Mouse (Mus musculus): ENCODE data around the gene Atoh7.
"Not testable (repeated sequence)": the region's sequence is repeated elsewhere in the genome, so short reads cannot be mapped to it uniquely, and the experiment has no call there.

Gene Atoh7

DNA sequence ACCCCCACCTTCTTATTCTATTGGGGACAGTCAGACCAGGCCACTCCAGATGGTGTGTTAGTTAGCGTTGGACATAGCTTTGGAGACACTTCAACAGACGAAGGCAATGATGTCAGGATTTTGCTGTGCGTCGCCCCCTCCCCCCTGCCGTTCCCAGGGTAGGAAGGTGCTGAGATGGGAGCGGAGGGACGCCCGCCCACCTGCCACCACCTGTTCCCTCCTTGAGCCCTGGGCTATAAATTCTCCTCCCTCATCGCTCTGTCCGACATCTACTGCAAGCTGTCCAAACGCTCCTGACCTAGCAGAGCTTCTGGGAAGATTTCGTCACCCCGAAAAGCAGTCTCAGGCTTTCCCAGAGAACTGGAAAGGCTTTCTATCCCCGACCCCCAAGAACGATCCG is at the start of gene Atoh7:
Gene Atoh7, plus strand, starts transcription at position 131 of the 400 bp plus-strand sequence.
- no peak for DNase-seq

DNA sequence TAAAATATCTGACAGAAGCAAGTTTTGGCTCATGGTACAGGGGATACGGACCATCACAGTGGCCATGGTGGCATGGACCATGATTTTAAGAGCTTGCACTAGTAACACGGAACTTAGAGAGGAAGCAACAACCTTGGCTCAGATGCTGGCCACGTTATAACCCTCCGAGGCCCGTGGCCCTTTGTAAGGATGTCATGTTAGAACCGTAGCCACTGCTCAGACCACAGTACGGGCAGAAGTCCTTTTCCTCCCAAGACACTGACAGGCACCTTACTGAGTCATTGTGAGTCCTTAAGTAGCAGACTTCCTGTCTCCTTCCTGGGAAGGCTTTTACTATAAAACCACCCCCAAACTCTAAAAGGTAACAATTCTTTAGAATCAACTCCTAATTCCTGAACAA is 48.2 kb upstream of the Atoh7 start:
- DNase-seq: no peak

- DNase-seq: no peak
Measured at GRCm38 (mm10) chr10:63052011-63052410, 47.4 kb upstream of the Atoh7 start.

DNA sequence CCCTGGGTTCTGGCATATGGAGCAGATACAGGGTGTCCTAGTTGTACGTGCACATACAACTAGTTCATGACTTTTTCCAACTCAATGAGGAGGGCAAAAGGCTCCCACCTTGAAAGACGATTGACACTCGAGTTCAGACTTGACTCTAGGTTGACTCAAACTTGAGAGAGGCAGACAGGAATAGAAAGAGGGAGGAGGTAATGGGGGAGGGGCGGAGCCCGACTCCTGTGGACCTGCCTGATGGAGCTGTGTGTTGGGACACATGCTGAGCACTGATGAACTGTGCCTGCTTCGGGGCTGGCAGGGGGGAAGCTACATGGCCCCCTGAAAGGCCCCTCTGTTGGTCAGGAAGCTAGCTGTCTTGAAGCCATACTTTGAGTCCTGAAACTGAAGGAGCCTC is 46.4 kb upstream of the Atoh7 start:
- no peak for DNase-seq

DNA sequence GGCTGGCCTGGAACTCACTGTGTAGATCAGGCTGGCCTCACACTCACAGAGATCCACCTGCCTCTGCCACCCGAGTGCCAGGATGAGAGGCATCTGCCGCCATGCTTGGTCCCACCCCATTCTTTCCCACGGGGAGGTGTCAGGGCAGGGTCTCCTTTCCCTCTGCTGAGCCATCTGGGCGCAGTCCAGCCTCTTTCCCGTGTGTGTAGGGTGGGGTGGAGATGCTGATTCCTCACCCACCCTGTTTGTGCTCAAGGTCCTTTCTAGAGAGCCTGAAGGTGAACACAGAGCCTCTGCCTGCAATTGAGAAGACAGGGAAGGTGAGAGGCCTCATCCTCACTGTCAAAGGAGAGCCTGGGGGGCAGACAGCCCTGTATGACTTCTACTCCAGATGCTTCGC is 45.4 kb upstream of the Atoh7 start:
- not testable (repeated sequence) for DNase-seq

DNA sequence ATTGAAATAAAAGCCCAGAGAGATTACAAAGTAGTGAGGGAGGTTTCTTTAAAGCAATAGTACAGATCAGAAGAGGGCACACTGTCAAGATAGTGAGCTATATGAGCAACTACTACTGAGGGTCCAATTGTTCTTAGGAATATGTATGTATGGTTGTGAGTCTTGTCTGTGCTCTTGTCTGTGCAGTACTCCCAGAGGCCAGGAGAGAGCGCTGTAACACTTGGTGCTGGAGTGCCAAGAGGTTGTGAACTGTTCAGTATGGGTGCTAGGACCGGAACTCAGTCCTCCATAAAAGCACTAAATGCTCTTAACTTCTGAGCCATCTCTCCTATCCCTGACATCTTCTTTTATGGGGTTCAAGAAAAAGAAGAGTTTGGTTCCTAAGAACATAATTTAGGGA is 44.9 kb upstream of the Atoh7 start:
- DNase-seq: peak; percentile 25 to 32

- no peak for DNase-seq
Measured at GRCm38 (mm10) chr10:63056966-63057750, 42.3 kb upstream of the Atoh7 start.

- no peak for DNase-seq
Measured at GRCm38 (mm10) chr10:63059862-63060261, 39.6 kb upstream of the Atoh7 start, which contains the start of gene Pbld1. Pbld1 (plus strand) TSS chr10:63060162.

DNA sequence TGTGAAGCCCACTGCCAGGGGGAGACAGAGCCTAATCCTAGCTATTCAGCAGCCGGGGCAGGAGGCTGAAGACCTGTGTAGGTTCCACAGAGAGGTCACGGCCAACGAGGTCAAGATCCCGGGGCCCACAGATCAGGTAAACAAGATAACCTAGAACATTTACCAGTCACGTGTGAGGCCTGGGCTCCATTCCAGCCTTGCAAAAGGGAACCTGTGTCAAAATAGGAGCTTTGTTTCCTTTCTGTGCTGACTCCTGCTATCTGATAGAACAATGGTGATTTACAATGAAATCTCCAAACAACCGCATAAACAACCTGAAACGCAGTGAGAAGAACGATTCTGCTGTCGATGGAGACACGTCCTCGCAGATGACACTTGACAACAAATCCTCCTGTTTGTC is 39.0 kb upstream of the Atoh7 start:
- no peak for DNase-seq

DNA sequence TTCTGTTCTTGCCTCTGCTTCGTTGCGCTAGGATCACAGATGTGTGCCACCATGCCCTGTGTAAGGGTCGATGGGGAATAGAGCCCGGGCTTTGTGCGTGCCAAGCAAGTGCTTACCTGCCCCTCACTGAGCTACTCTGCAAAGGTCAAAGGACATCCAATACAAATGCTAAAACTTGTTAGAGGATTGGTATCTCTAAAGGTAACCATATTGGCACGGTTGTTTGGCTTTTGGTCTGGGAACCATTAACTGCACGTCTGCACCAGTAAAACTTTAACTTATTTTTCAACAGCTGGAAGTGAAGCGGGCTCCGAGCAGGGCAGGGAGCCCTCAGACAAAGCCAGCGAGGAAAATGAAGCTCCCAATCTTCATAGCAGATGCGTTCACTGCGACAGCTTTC is 38.2 kb upstream of the Atoh7 start:
- DNase-seq: no peak

DNA sequence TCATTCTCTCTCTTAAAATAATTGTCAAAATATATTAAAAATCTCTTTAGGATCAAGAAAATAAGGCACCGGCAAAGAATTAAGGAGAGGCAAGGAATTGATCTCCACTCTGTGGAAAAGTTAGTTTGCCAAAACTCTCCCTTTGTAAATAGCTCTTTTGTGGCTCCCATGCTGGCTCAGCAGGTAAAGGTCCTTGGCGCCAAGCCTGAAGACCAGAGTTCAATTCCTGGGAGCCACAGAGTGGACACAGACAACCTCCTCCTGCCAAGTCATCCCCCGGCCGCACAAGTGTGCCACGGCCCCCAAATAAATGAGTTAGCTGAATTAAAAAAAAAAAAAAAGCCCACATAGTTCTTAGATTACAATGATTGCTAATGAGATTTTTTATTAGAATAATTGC is 36.8 kb upstream of the Atoh7 start:
- no peak for DNase-seq

DNA sequence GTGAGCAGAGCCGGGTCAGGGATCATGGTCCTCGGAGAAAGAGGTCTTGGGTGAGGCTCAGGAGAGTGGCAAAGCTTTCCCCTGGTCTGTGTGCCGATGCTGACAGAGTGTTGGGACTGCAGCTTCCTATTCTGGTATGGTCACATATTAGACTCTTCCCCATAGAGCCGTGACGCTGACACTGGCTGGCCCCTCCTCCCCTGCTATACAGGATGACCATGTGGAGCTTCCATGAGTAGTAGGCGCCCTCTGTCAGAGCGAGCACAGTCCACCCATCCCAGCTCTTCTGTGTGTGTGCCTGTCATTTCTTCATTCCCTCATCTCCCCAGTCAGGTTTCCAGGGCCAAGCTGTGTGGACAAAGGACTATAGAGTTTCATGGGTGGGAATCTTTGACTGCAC is 36.1 kb upstream of the Atoh7 start:
- no peak for DNase-seq

DNA sequence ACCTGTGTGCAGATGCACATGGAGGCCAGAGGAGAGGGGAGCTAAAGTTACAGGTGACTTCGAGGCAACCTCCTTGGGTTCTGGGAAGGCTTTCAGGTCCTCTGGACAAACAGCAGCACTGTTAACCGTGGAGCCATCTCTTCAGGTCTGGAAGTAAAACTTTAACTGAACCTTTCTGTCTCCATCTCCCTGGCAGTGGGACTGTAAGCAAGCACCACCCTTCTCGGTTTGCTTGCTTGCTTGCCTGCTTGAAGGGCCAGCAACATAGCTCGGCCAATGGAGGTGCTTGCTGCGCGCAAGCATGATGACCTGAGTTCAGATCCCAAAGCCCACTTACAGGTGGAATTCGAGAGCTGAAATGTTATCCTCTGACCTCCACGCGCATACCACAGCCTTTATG is 34.9 kb upstream of the Atoh7 start:
- no peak for DNase-seq

- DNase-seq: peak in 1 of 2 experiments; percentile 5
Measured at GRCm38 (mm10) chr10:63065561-63065960, 33.9 kb upstream of the Atoh7 start.

DNA sequence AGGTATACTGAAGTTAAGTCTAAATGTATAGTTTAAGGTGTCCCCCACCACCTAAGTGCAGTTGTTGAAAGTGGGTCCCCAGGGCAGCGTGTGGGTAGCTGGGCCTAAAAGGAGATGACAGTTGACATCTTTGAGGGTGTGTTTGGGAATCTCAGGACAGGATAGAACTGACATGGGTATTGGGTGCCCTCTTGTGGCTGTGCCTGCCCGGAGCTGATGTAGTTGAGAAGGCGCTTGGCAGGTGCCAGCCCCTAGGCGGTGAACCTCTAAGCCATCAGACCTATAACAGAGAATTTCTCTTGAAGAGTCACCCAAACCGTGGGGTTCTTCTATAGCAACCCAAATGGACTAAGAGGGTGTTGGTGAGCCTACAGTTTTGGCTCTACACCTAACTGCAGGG is 33.5 kb upstream of the Atoh7 start:
- DNase-seq: peak; percentile 81 to 86

GRCm38 (mm10) chr10:63086304-63086703 is 13.1 kb upstream of the Atoh7 start:
- no peak for DNase-seq

- DNase-seq: peak; percentile 14 to 33
Measured at GRCm38 (mm10) chr10:63089103-63089757, 10.2 kb upstream of the Atoh7 start.

DNA sequence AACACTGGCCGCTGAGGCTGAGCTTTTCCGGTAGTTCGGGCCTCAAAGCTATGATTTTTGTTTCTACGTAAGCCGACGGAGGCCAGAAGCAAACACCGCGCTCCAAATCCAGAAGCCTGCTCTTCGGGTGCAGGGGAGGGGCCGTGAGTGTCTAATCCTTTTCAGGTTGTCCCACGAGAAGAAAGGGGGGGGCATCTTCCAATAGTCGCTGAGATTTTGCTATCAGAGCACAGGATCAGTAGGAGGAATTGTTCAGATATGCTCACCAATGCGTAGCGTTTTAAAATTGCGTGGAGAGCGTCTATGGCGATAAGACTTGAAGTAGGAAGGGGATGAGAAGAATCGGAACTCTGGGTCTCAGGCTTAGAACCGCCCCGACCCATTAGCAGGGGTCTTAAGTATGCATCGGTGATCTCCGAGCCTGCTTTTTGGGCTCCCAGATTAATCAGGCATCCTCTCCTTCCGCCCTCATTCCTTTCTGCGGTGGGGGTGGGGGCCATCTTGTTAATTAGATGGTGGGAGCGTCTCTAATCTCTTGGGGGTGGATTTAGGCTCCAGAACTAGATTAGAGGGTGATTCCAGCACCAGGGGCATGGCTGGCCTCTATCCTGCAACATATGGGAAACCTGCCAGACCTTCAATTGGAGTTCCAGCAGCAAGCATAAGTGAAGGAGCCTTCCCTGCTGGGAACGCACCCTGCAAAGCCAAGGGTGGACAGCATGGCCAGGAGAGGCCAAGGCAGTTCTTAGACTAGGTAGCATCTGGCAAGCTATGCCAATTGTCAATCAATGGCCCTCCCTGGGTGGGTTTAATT is 9.5 kb upstream of the Atoh7 start:
- peak; percentile 12 to 15 for DNase-seq

DNA sequence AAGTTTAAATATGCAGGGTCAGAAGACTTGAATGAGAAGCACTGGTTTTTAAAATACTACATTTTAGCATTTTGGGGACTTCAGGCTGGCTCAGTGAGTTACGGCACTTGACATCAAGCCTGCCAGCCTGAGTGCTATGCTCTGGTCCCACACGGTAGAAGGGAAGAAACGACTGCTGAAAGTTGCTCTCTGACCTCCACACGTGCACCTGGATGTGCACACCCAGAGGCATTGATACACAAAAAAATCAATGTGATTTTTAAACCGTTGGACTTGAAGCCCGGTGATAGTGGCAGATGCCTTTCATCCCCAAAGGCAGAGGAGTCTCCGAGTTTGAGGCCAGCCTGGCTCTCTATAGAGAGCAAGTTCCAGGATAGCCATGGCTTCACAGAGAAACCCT is 7.5 kb upstream of the Atoh7 start:
- DNase-seq: no peak

- no peak for DNase-seq
Measured at GRCm38 (mm10) chr10:63092616-63093550, 6.6 kb upstream of the Atoh7 start.

DNA sequence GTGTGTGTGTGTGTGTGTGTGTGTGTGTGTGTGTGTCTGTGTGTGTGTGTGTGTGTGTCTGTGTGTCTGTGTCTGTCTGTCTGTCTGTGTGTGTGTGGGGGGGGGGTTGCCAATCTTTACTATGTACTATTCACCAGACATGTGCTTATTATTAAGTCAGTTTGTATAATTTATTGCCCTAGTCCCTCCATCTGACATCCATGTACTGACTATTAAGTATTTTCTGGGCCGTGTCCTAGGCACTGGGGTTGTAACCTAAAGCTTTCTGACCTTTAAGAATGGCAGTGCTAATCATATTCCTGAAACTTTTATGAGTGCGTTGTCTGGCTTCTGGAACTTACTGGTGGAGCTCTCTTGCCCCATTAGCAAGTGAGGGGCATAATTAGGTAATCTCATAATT is 2.7 kb upstream of the Atoh7 start:
- no peak for DNase-seq

- no peak for DNase-seq
Measured at GRCm38 (mm10) chr10:63098191-63098590, 1.3 kb upstream of the Atoh7 start.
